Mouse (Mus musculus) frontal cortex, postnatal 14 days (tissue): ENCODE data around the gene Tdpoz3.
"Not testable (repeated sequence)": the region's sequence is repeated elsewhere in the genome, so short reads cannot be mapped to it uniquely, and the experiment has no call there.

Source experiments
- DNase-seq, 2 experiments: peaks; one replicate each; pipeline ENCODE4 v3.0.0; 2022; ENCODE audit warnings: low spot score in 2 of 2

The Tdpoz3 gene

GRCm38 (mm10) chr3:93825720-93826119, at the start of gene Tdpoz3:
Tdpoz3 (plus strand) TSS chr3:93826020.
- not testable (repeated sequence) for DNase-seq

- DNase-seq: not testable (repeated sequence)
These were observed 29.7 kb upstream of the Tdpoz3 start, which contains the start of gene Tdpoz4 for GRCm38 (mm10) chr3:93796098-93796497. Tdpoz4 (plus strand) TSS chr3:93796398.

GRCm38 (mm10) chr3:93813341-93813740, 12.5 kb upstream of the Tdpoz3 start:
- DNase-seq: not testable (repeated sequence)

GRCm38 (mm10) chr3:93858957-93859356, 33.1 kb downstream of the Tdpoz3 start:
- DNase-seq: not testable (repeated sequence)

GRCm38 (mm10) chr3:93870635-93871034, 44.8 kb downstream of the Tdpoz3 start:
- DNase-seq: not testable (repeated sequence)
